Mouse (Mus musculus): ENCODE measurements around the gene Ptprt. TPM values are rescaled to one million over a fixed set of nuclear protein-coding genes. Genes with fewer than 3 reads are reported as not detected.

Ptprt gene
- polyA plus RNA-seq, 1 experiment from 2014 or later, result 0.87 TPM

DNA sequence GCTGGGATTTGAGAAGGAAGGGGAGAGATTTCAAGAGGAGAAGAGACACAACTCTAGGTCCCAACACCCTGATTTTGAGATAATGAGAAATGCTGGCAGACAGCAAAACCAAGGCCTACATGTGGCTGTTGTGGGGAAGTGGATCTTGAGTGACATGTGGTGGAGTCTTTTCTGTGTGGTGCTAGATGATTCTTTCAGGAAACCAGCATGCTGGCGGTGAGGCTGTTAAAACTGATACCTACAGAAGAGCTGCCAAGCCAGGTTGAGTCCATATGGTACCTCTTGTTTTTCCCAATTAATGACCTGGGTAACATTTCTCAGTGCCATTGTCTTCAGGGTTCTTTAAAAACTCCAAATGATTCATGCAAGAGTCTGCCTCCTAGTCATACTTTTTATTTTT lies 531.1 kb downstream of the Ptprt start:
- 92% methylated on average over 1 of the region's 1 CpGs for WGBS

DNA sequence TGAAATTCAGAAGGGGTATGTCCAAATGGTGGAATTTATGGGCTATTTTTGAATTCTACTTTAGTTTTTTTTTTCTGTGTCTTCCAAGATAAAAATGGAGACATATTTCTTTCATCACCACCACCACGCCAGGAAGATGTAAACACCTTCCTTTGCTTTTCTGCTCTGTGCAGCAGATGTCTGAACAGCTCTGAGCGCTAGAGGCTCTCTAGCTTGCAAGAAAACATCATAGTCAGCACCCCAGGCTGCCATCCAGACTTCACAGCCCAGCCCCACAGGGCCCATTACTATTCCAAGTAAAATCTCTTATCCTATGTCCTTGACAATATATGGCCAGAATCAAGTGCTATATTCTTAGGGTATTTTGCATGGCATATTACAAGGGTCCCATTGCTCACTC lies 542.9 kb downstream of the Ptprt start:
- no peak for DNase-seq (ENCODE audit: extremely low spot score, low spot score)
- H3K27me3 ChIP-seq (ENCODE audit: poor library complexity, severe bottlenecking), result no peaks in the 10 kb centered on the region
- H3K4me1 ChIP-seq, result no peaks in the 10 kb centered on the region
- H3K27ac ChIP-seq, result no peak overlapping the region
- no peaks in the 10 kb centered on the region for H3K36me3 ChIP-seq (replicated peaks)
- no peaks in the 10 kb centered on the region for H3K9me3 ChIP-seq
- no peak overlapping the region for H3K4me3 ChIP-seq
- 88% methylated on average over 2 of the region's 2 CpGs for WGBS

More for the DNA sequence above, 531.1 kb downstream of the Ptprt start:
- H3K36me3 ChIP-seq (replicated peaks), result no peaks in the 10 kb centered on the region
- H3K4me1 ChIP-seq, result peaks cover 8% of the 10 kb centered on the region; the same call in 1 of the 2 replicates
- H3K4me3 ChIP-seq, result no peak overlapping the region
- H3K27me3 ChIP-seq (ENCODE audit: poor library complexity, severe bottlenecking), result peaks cover 15% of the 10 kb centered on the region; the same call in 1 of the 2 replicates
- no peak for DNase-seq (ENCODE audit: extremely low spot score, low spot score)
- H3K27ac ChIP-seq, result no peak overlapping the region
- H3K9me3 ChIP-seq, result no peaks in the 10 kb centered on the region

DNA sequence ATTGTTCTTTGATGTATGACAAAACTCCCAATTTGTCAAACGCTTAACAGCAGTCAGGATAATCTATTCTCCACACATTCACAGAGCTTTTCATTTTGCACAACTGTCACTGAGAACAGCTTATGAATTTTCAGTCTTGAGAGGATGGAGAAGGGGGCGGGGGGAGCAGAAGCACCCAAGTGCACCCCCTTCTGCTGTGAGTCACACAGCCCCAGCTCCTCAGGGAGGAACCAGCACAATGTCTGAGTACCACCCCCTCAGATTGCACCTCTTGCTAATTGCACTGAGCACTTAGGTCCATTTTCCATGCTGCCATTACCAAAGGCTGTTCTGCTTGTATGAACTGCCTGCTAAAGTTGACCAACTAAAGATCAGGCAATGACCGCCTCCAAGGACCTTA lies 578.6 kb downstream of the Ptprt start:
- WGBS, result 93% methylated on average over 3 of the region's 3 CpGs
- H3K27me3 ChIP-seq (ENCODE audit: poor library complexity, severe bottlenecking), result no peaks in the 10 kb centered on the region
- peaks cover 14% of the 10 kb centered on the region for H3K4me1 ChIP-seq
- no peak overlapping the region for H3K27ac ChIP-seq
- no peak for DNase-seq (ENCODE audit: extremely low spot score, low spot score)
- no peaks in the 10 kb centered on the region for H3K9me3 ChIP-seq
- no peak overlapping the region for H3K4me3 ChIP-seq
- H3K36me3 ChIP-seq (replicated peaks), result no peaks in the 10 kb centered on the region

DNA sequence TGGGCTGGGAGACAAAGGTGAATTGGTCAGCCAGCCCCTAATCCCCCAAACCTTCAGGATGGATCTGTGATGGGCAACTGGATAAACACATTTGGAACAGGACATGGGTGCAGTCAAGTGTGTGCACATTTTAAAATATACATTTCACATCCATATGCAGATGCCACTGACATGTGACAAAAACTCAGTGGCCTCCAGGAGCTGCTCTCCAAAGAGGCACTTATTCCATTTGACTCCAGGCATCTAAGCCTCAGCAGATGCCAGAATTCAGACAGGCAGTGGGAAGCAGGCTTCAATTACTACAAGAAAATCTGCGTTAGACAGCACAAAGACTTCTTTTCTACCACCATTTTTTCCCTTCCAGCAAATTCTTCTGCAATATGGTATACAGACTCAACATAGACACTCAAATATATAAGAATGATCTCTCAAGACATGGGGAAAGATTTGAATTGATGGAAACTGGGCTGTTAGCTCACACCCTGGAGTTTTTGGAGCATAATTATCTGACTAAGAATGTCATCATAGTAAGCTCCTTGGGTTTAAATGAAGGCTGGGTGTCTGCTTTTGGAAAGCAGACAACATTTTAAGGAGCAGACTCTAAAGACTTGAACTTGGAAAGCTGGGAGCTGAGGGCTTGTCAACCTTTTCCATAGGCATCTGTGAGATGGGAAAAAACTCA lies 580.1 kb downstream of the Ptprt start:
- H3K27me3 ChIP-seq (ENCODE audit: poor library complexity, severe bottlenecking), result no peaks in the 10 kb centered on the region
- no peaks in the 10 kb centered on the region for H3K36me3 ChIP-seq (replicated peaks)
- H3K4me3 ChIP-seq, result no peak overlapping the region
- WGBS, result 63% methylated on average over 1 of the region's 1 CpGs
- no peak for DNase-seq (ENCODE audit: extremely low spot score, low spot score)
- no peak overlapping the region for H3K27ac ChIP-seq
- peaks cover 14% of the 10 kb centered on the region for H3K4me1 ChIP-seq
- H3K9me3 ChIP-seq, result no peaks in the 10 kb centered on the region

DNA sequence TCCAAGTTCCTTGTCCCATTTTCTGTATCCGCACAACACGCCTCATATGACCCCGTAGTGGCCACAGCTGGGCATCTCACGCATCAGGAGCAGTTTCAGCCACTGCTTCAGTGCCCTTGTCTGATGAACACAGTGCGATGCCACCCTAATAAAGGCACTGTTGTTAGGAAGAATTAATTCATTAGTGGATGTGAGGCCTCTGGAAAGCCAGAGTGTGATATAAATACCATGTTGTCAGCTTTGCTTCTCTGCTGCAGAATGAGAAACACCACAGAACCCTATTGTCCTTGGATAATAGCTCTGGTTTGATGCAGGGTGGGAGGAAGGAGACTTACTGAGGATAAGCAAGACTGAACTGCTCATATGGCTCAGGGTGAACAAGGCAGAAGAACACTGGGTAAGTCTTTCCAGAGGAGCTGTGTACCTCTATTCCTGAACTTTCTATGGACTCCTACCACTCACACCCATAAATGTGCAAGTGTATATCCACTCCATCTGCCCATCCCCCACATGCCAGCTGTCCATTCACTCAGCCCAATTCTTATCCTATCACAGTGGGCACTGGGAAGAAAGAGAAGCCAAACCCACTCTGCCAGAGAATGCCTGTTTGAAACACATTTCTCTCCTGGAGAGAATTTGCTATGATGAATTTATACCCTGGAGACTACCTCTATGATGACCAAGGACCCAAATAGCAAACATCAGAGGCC lies 582.2 kb downstream of the Ptprt start:
- H3K4me1 ChIP-seq, result peaks cover 14% of the 10 kb centered on the region
- no peak overlapping the region for H3K27ac ChIP-seq
- no peaks in the 10 kb centered on the region for H3K36me3 ChIP-seq (replicated peaks)
- H3K27me3 ChIP-seq (ENCODE audit: poor library complexity, severe bottlenecking), result no peaks in the 10 kb centered on the region
- 92% methylated on average over 5 of the region's 5 CpGs for WGBS
- no peaks in the 10 kb centered on the region for H3K9me3 ChIP-seq
- DNase-seq (ENCODE audit: extremely low spot score, low spot score), result no peak
- H3K4me3 ChIP-seq, result no peak overlapping the region

DNA sequence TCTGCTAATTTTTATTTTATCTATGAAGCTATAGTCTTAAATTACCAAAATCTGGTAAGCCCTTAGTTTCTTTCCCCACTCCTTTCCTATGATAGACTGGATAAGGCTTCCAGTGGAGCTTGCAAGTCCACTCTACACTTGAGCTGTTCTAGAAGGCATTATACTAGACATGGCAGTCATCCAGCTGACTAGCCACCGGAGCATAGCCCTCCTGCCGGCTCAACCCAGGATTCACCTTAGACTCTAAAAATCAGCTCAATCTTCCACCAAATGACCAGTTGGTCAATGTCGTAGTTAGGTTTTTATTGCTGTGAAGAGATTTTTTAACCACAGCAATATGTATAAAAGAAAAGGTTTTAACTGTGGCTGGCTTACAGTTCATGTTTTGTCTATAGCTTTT lies 608.1 kb downstream of the Ptprt start:
- H3K36me3 ChIP-seq (replicated peaks), result no peaks in the 10 kb centered on the region
- H3K27ac ChIP-seq, result no peak overlapping the region
- no peaks in the 10 kb centered on the region for H3K9me3 ChIP-seq
- H3K4me1 ChIP-seq, result no peaks in the 10 kb centered on the region
- no peaks in the 10 kb centered on the region for H3K27me3 ChIP-seq (ENCODE audit: poor library complexity, severe bottlenecking)
- 86% methylated on average over 3 of the region's 3 CpGs for WGBS
- no peak overlapping the region for H3K4me3 ChIP-seq
- DNase-seq (ENCODE audit: extremely low spot score, low spot score), result no peak

DNA sequence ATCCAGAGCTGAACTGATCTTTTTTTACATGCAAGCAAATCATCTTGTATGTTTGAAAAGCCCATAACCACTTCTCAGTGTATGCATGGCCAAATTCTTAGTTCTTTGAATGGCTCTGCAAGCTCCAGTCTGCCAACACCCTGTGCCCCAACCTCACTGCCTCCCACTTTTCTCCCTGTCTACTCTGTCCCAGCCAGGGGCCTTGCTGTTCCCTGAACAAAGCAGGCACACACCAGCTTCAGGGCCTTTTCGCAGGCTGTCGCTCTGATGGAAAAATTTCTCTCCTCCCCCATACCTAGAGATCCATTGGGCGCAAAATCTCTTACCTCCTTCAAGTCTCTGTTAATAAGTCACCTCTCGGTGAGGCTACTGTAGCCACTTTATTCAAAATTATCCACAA lies 610.7 kb downstream of the Ptprt start:
- no peaks in the 10 kb centered on the region for H3K36me3 ChIP-seq (replicated peaks)
- DNase-seq (ENCODE audit: extremely low spot score, low spot score), result no peak
- no peak overlapping the region for H3K27ac ChIP-seq
- no peaks in the 10 kb centered on the region for H3K9me3 ChIP-seq
- H3K4me3 ChIP-seq, result no peak overlapping the region
- no peaks in the 10 kb centered on the region for H3K27me3 ChIP-seq (ENCODE audit: poor library complexity, severe bottlenecking)
- no peaks in the 10 kb centered on the region for H3K4me1 ChIP-seq
- 84% methylated on average over 4 of the region's 4 CpGs for WGBS

DNA sequence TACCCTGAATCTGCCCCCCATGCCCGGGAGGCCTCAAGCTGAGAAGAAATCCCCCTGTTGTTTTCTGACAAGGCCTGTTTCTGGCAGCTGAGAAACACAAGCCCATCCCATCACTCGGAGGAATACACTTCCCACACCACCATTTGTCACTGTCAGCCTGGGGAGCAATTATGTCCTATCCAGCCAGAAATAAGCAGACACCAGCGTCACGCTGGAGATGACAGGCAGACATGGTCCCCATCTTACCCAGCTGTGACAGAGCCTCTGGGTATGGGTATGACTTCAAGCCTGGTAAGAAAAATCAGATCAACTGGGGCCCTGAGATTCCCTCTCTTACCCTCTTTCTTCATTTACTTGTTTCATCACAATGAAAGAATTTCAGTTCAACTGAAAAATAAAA lies 625.3 kb downstream of the Ptprt start:
- Histone ChIP-seq H3K27ac (no peak overlapping the region), H3K9me3 (no peaks in the 10 kb centered on the region), H3K36me3 (replicated peaks) (no peaks in the 10 kb centered on the region), H3K4me3 (no peak overlapping the region), H3K27me3 (ENCODE audit: poor library complexity, severe bottlenecking) (no peaks in the 10 kb centered on the region), H3K4me1 (no peaks in the 10 kb centered on the region)
- 79% methylated on average over 4 of the region's 4 CpGs for WGBS
- DNase-seq (ENCODE audit: extremely low spot score, low spot score), result no peak

DNA sequence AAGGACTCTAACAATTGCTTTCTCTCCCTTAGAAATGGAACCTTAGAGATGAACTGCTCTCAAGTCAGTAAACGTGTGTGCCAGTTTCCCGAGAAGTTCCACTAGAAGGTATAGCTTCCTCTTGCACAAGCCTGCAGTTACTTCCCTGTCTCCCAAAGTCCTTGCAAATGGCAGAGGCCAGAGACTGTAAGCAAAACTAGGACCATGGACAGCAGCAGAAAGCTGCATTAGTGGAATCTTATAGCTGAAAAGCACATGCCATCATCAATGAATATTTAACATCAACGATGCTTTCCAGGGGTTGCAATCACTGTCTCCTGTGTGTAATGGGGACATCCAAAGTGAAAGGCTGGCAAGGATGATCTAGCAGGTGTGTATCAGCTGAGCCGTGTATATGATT lies 629.3 kb downstream of the Ptprt start:
- Histone ChIP-seq H3K4me1 (peaks cover 4% of the 10 kb centered on the region; the same call in 1 of the 2 replicates), H3K27ac (no peak overlapping the region), H3K4me3 (no peak overlapping the region), H3K9me3 (no peaks in the 10 kb centered on the region), H3K36me3 (replicated peaks) (no peaks in the 10 kb centered on the region), H3K27me3 (ENCODE audit: poor library complexity, severe bottlenecking) (no peaks in the 10 kb centered on the region)
- DNase-seq (ENCODE audit: extremely low spot score, low spot score), result no peak
- 78% methylated on average over 4 of the region's 4 CpGs for WGBS

DNA sequence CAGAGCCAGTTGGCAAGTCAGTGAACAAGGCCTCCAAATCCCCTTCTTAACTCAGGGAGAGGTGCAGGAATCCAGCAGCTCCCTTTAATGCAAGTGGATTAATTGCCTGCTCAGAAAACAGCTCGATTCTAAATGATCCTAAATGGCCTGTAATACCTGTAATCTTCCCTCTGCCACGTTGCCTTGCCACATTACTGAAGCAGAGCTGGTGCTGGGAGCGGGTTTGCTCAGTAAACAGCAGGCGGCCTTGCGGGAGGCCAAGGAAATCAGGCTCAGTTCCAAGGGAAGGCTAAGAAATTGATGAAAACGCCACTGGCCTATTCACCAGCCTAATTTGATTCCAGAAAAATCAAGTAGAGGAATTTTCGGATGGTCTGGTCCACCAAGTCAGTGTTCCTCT lies 659.9 kb downstream of the Ptprt start:
- WGBS, result 41% methylated on average over 7 of the region's 7 CpGs
- H3K9me3 ChIP-seq, result no peaks in the 10 kb centered on the region
- no peaks in the 10 kb centered on the region for H3K36me3 ChIP-seq (replicated peaks)
- no peak overlapping the region for H3K4me3 ChIP-seq
- no peak for DNase-seq (ENCODE audit: extremely low spot score, low spot score)
- H3K4me1 ChIP-seq, result no peaks in the 10 kb centered on the region
- no peak overlapping the region for H3K27ac ChIP-seq
- H3K27me3 ChIP-seq (ENCODE audit: poor library complexity, severe bottlenecking), result no peaks in the 10 kb centered on the region

DNA sequence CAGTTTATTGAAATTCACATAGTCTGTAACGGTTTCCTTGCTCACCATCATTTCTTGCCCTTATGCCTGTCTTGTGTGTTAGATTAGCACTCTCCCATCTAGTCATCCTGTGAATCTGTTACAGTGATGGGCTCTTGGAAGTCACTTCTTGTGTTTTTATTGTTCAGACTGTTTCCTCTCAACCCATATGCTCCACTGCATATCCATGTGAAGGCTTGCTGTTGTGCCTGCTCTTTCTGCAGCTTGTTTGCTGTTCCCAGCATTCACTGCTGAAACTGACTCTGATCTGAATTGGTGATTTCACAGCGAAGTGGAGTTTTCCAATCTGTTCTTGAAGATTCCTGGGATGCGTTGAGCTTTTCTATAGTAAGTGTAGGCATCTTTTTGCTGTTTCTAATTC lies 678.6 kb downstream of the Ptprt start:
- H3K27me3 ChIP-seq (ENCODE audit: poor library complexity, severe bottlenecking), result no peaks in the 10 kb centered on the region
- no peaks in the 10 kb centered on the region for H3K36me3 ChIP-seq (replicated peaks)
- H3K4me1 ChIP-seq, result no peaks in the 10 kb centered on the region
- DNase-seq (ENCODE audit: extremely low spot score, low spot score), result no peak
- H3K4me3 ChIP-seq, result no peak overlapping the region
- H3K9me3 ChIP-seq, result no peaks in the 10 kb centered on the region
- H3K27ac ChIP-seq, result no peak overlapping the region
- 84% methylated on average over 3 of the region's 3 CpGs for WGBS

DNA sequence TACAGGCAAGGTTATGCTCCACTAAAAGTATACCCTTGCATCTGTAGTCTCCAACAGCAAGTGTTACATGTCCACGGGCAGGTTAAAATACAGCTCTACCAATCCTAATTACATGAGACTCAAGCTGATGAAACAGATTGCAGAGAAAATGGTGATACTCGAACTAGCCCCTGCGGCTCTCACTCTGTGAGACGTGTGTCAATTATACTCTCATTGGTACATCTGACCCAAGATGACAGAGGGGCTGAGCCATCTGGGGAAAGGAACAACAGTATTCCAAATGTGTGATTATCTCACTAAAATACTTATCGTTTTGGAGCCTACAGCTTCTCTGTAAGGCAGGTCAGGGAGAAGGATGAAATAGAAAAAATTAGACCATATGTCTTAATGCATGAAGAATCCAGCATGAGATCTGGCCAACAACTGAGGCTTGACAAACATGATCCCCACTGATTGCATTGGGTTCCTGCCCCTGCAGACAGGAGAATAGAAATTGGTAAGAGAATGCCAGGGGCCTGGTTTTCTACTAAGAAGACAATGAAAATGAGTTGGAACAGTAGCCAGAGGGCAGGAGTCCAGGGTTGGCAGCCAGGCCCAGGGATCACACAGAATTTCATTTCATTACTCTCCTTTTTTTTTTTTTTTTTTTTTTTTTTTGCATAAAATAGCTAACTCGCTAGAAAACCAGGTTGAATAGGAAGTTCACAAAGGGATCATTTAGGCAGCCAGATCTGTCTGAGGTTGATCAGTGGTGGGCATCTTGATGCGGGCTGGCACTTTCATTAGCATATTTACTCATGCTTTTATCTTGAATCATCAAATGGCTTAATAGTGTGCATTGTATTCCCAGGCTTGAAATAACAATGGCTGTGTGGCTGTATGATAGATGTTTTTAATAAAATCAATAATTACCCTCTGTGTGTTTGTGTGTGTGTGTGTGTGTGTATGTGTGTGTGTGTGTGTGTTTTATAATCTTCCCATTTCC lies 699.5 kb downstream of the Ptprt start:
- Histone ChIP-seq H3K4me1 (no peaks in the 10 kb centered on the region), H3K36me3 (replicated peaks) (no peaks in the 10 kb centered on the region), H3K27me3 (ENCODE audit: poor library complexity, severe bottlenecking) (no peaks in the 10 kb centered on the region), H3K4me3 (no peak overlapping the region), H3K27ac (no peak overlapping the region), H3K9me3 (no peaks in the 10 kb centered on the region)
- no peak for DNase-seq (ENCODE audit: extremely low spot score, low spot score)
- WGBS, result 81% methylated on average over 7 of the region's 7 CpGs
